Mouse (Mus musculus) forebrain, embryonic 12.5 days (tissue): ENCODE measurements around the gene Twnk. TPM values are rescaled to one million over a fixed set of nuclear protein-coding genes. Genes with fewer than 3 reads are reported as not detected.
A peak's percentile ranks its signal among the peaks of the same experiment; 100 is the strongest.

Experiments used
- ATAC-seq: fragments of 200-750 bp; cut with Nextera tagmentation; 2 replicates; pipeline ENCODE4 v1.8.0; 2017; ENCODE audit warnings: moderate TSS enrichment; ENCODE audit not compliant: low FRiP score
- H3K27ac ChIP-seq: fragments of 300-500 bp; sonication (generic); 2 replicates; pipeline ENCODE4 v1.5.1; 2016; ENCODE audit warnings: mild to moderate bottlenecking
- H3K27me3 ChIP-seq: fragments of 300-500 bp; sonication (generic); 2 replicates; pipeline ENCODE4 v1.6.1; 2016; ENCODE audit warnings: mild to moderate bottlenecking
- H3K36me3 ChIP-seq: fragments of 300-500 bp; sonication (generic); replicated peaks from 2 replicates; pipeline ENCODE4 v1.6.1; 2016; ENCODE audit warnings: mild to moderate bottlenecking
- H3K4me1 ChIP-seq: fragments of 300-500 bp; sonication (generic); 2 replicates; pipeline ENCODE4 v1.6.1; 2016
- H3K4me2 ChIP-seq: fragments of 300-500 bp; sonication (generic); 2 replicates; pipeline ENCODE4 v1.6.1; 2016; ENCODE audit warnings: mild to moderate bottlenecking, moderate library complexity
- H3K4me3 ChIP-seq: fragments of 300-500 bp; sonication (generic); replicated peaks from 2 replicates; pipeline ENCODE4 v1.5.1; 2016; ENCODE audit warnings: mild to moderate bottlenecking
- H3K9ac ChIP-seq: fragments of 300-500 bp; sonication (generic); 2 replicates; pipeline ENCODE4 v1.6.1; 2016; ENCODE audit warnings: mild to moderate bottlenecking
- H3K9me3 ChIP-seq: fragments of 300-500 bp; sonication (generic); 2 replicates; pipeline ENCODE4 v1.6.1; 2016
- WGBS: fragments of 180-500 bp; shearing (Covaris S2); methylation state at CpG from one replicate; pipeline ENCODE4 v1.1.7; 2016; 5-methylcytosine and 5-hydroxymethylcytosine counted together
- polyA plus RNA-seq: library from polyadenylated mRNA; unstranded; fragments of >200 nt; fragmentation: Nextera tagmentation; extraction: Ambion mirVana; gene quantifications from 2 replicates; pipeline ENCODE4 v1.2.1, GENCODE M21; 2016

Twnk gene
- polyA plus RNA-seq, 1 experiment from 2014 or later, result 23.9 TPM

GRCm38 (mm10) chr19:45046523-45047321 is 41.3 kb downstream of the Twnk start:
- WGBS, result 2% methylated on average over 34 of the region's 34 CpGs
- Histone ChIP-seq H3K27ac (peak overlapping the region; percentile 81), H3K4me2 (peak overlapping the region; percentile 67), H3K9me3 (no peaks in the 10 kb centered on the region), H3K36me3 (no peaks in the 10 kb centered on the region), H3K4me1 (peaks cover 33% of the 10 kb centered on the region), H3K4me3 (peak overlapping the region; percentile 51), H3K9ac (peak overlapping the region; percentile 64), H3K27me3 (peaks cover 33% of the 10 kb centered on the region)
- ATAC-seq, result peak; percentile 70

DNA sequence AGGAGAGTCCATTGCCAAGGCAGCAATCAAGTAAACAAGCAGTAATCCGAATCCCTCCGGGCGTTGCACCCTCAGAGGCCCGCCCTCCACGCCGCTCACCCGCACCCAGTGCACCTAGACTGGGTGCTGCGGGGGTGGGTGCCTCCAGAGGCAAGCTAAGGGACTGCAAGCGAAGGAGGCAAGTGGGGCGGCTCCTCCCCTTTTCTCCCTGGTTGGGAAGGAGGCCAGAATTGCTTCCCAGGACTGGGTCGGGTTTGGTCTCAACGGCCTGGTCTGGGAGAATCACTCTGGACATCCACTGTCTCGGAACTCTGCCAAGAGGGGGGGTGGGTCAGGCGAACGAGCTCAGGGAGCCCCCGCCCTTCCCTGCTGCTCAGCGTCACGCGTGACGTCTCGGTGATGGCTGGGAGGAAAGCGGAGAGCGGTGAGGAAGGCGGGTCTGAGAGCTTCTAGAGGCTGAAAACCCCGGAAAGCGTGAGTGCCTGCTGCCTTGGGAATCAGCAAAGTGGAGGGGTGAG is 42.0 kb downstream of the Twnk start, which contains the start of gene Sfxn3:
Gene Sfxn3, plus strand, starts transcription at position 87 of the 518 bp plus-strand sequence.
- H3K4me1 ChIP-seq, result peaks cover 33% of the 10 kb centered on the region
- peak within 1 kb of the TSS; percentile 51 for H3K4me3 ChIP-seq
- H3K27me3 ChIP-seq, result peaks cover 33% of the 10 kb centered on the region
- H3K36me3 ChIP-seq, result peaks cover 2% of the 10 kb centered on the region
- WGBS, result under 1% methylated on average over 26 of the region's 26 CpGs
- peak within 1 kb of the TSS; percentile 81 for H3K27ac ChIP-seq
- H3K9me3 ChIP-seq, result no peaks in the 10 kb centered on the region
- H3K4me2 ChIP-seq, result peak within 1 kb of the TSS; percentile 67
- peak within 1 kb of the TSS; percentile 64 for H3K9ac ChIP-seq
- ATAC-seq, result peak; percentile 87

DNA sequence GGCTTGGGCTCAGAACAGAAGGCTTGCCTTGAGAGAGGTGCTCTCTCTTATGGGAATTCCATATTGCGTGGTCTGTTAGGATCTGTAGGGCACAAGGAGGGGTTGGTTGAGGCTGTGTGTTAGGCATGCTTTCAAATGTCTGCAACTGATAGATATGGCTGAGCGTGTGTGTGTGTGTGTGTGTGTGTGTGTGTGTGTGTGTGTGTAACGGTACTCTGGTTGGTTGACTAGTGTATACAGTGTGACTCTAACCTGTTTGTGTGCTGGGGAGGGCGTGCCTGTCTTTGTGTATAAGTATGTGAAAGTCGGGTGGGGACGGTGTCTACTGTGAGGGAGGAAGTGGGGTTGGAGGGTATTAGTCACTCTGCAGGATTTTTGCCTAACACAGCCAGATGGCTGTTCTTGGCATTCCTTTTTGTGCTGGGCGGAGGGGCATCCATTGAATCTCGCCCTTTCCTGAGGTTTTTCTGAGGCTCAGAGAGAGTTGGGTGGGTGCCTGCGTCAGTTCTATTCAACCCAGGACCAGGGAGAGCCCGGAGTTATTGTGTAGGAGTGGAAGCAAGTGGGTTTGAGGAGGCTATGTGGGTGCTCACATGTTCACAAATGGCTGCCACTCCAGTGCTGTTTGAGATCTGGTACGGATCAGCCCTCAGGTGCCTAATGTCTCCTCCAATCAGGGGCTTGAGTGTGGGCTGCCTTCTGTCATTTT is 42.6 kb downstream of the Twnk start:
- H3K27me3 ChIP-seq, result peaks cover 33% of the 10 kb centered on the region
- peak overlapping the region; percentile 51 for H3K4me3 ChIP-seq
- WGBS, result 49% methylated on average over 11 of the region's 11 CpGs
- no peaks in the 10 kb centered on the region for H3K9me3 ChIP-seq
- peak overlapping the region; percentile 81 for H3K27ac ChIP-seq
- peaks cover 7% of the 10 kb centered on the region for H3K36me3 ChIP-seq
- peak; percentile 36 for ATAC-seq
- H3K9ac ChIP-seq, result peak overlapping the region; percentile 64
- peaks cover 33% of the 10 kb centered on the region for H3K4me1 ChIP-seq
- peak overlapping the region; percentile 67 for H3K4me2 ChIP-seq

- H3K27ac ChIP-seq, result peak overlapping the region; percentile 81; the same call in 1 of the 2 replicates
- peaks cover 32% of the 10 kb centered on the region for H3K27me3 ChIP-seq
These were observed 43.3 kb downstream of the Twnk start for GRCm38 (mm10) chr19:45048644-45049365.

GRCm38 (mm10) chr19:45049523-45049922 is 44.1 kb downstream of the Twnk start:
- 83% methylated on average over 9 of the region's 9 CpGs for WGBS
- peaks cover 26% of the 10 kb centered on the region for H3K27me3 ChIP-seq
- peaks cover 17% of the 10 kb centered on the region for H3K36me3 ChIP-seq
- peaks cover 33% of the 10 kb centered on the region for H3K4me1 ChIP-seq
- no peaks in the 10 kb centered on the region for H3K9me3 ChIP-seq
- no peak overlapping the region for H3K4me2 ChIP-seq
- no peak for ATAC-seq
- H3K9ac ChIP-seq, result no peak overlapping the region
- H3K4me3 ChIP-seq, result no peak overlapping the region
- no peak overlapping the region for H3K27ac ChIP-seq

More at GRCm38 (mm10) chr19:45048644-45049365, 43.3 kb downstream of the Twnk start:
- ATAC-seq, result no peak
- Histone ChIP-seq H3K4me2 (peak overlapping the region; percentile 67), H3K36me3 (peaks cover 12% of the 10 kb centered on the region), H3K4me1 (peaks cover 33% of the 10 kb centered on the region), H3K9ac (peak overlapping the region; percentile 64), H3K4me3 (peak overlapping the region; percentile 51), H3K9me3 (no peaks in the 10 kb centered on the region)
- WGBS, result 87% methylated on average over 12 of the region's 12 CpGs

DNA sequence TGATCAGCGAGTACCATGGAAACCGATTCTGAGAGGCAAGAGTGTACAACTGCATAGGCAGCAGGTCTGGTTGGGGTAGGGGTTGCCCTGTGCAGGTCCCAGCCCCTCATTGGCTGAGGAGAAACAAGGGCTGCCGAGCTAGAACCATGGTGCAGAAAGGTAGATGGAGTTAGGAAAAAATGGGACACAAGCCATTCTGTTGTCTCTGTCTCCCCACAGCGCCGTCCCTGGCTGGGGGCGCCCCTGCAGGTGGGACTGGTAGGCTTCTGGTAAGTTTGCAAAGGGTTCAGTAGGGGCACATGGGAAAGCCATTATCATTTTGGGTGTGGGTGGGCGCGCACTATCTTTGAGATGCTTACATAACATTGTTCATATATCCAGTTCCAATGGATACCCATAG is 48.0 kb downstream of the Twnk start:
- Histone ChIP-seq H3K9me3 (no peaks in the 10 kb centered on the region), H3K27ac (no peak overlapping the region), H3K27me3 (peaks cover 5% of the 10 kb centered on the region; the same call in 1 of the 2 replicates), H3K9ac (no peak overlapping the region), H3K4me2 (no peak overlapping the region), H3K36me3 (peaks cover 19% of the 10 kb centered on the region), H3K4me1 (peaks cover 26% of the 10 kb centered on the region), H3K4me3 (no peak overlapping the region)
- ATAC-seq, result no peak
- WGBS, result 88% methylated on average over 8 of the region's 8 CpGs

- Histone ChIP-seq H3K4me2 (no peak overlapping the region), H3K36me3 (peaks cover 19% of the 10 kb centered on the region), H3K4me3 (no peak overlapping the region), H3K4me1 (peaks cover 21% of the 10 kb centered on the region), H3K9me3 (no peaks in the 10 kb centered on the region), H3K9ac (no peak overlapping the region), H3K27me3 (peaks cover 5% of the 10 kb centered on the region; the same call in 1 of the 2 replicates), H3K27ac (no peak overlapping the region)
- 86% methylated on average over 6 of the region's 6 CpGs for WGBS
- no peak for ATAC-seq
These were observed 49.6 kb downstream of the Twnk start for GRCm38 (mm10) chr19:45054892-45055690.

DNA sequence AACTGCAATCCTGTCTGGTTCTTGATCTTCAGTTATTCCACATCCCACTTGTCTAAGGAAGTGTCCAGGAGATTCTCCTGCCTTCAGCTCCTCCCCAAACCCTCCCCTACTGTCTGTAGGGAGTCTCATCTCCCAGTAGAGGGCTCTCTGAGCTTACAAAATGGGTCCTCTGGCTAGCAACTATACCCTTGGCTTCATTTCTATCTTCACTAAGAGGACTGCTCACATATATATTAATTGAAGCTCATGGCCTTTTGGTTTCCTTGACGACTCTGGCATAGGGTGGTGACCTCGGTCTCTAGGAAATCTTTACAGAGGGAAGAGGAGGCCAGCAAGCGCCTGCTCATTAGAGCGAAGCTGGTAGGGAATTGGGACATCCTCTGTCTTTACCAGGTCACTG is 50.9 kb downstream of the Twnk start:
- H3K36me3 ChIP-seq, result peaks cover 19% of the 10 kb centered on the region
- H3K4me2 ChIP-seq, result peak overlapping the region; percentile 13; the same call in 1 of the 2 replicates
- ATAC-seq, result no peak
- peak overlapping the region; percentile 13; the same call in 1 of the 2 replicates for H3K27ac ChIP-seq
- peaks cover 5% of the 10 kb centered on the region; the same call in 1 of the 2 replicates for H3K27me3 ChIP-seq
- WGBS, result 57% methylated on average over 4 of the region's 4 CpGs
- no peak overlapping the region for H3K4me3 ChIP-seq
- no peak overlapping the region for H3K9ac ChIP-seq
- H3K9me3 ChIP-seq, result no peaks in the 10 kb centered on the region
- H3K4me1 ChIP-seq, result peaks cover 21% of the 10 kb centered on the region

GRCm38 (mm10) chr19:45056908-45057698 is 51.6 kb downstream of the Twnk start:
- ATAC-seq, result no peak
- peak overlapping the region; percentile 72 for H3K4me2 ChIP-seq
- H3K9ac ChIP-seq, result no peak overlapping the region
- H3K27ac ChIP-seq, result peak overlapping the region; percentile 96; the same call in 1 of the 2 replicates
- 79% methylated on average over 7 of the region's 7 CpGs for WGBS
- no peaks in the 10 kb centered on the region for H3K9me3 ChIP-seq
- peaks cover 21% of the 10 kb centered on the region for H3K4me1 ChIP-seq
- H3K27me3 ChIP-seq, result peaks cover 5% of the 10 kb centered on the region; the same call in 1 of the 2 replicates
- peaks cover 19% of the 10 kb centered on the region for H3K36me3 ChIP-seq
- peak overlapping the region; percentile 59; the same call in 1 of the 2 replicates for H3K4me3 ChIP-seq

- Histone ChIP-seq H3K27me3 (peaks cover 5% of the 10 kb centered on the region; the same call in 1 of the 2 replicates), H3K4me3 (peak overlapping the region; percentile 59), H3K9me3 (no peaks in the 10 kb centered on the region), H3K4me1 (peaks cover 21% of the 10 kb centered on the region), H3K4me2 (peak overlapping the region; percentile 72), H3K36me3 (peaks cover 15% of the 10 kb centered on the region), H3K9ac (peak overlapping the region; percentile 81), H3K27ac (peak overlapping the region; percentile 96)
- WGBS, result 46% methylated on average over 7 of the region's 7 CpGs
- ATAC-seq, result no peak
These were observed 52.3 kb downstream of the Twnk start for GRCm38 (mm10) chr19:45057724-45058112.
